Mouse (Mus musculus): ENCODE measurements around the gene Lce6a. TPM values are rescaled to one million over a fixed set of nuclear protein-coding genes. Genes with fewer than 3 reads are reported as not detected.

Lce6a gene
- total and polyA plus RNA-seq, 3 experiments, result not detected

GRCm38 (mm10) chr3:92598429-92598828 is 23.0 kb downstream of the Lce6a start:
- no peak overlapping the region for H3K9ac ChIP-seq (ENCODE audit: low read depth, low read length)
- no peaks in the 10 kb centered on the region for H3K36me3 ChIP-seq (ENCODE audit: control insufficient read depth, insufficient read depth, low read length)
- intact Hi-C loops (cut with DNase I), result no loop called here
- H3K27me3 ChIP-seq (ENCODE audit: control insufficient read depth, insufficient read depth, low read length), result no peaks in the 10 kb centered on the region
- no peak for DNase-seq
- WGBS, result 80% methylated on average over 2 of the region's 2 CpGs
- TF ChIP-seq EP300 (IDR thresholded peaks at IDR 0.05; ENCODE audit: insufficient read depth, low read depth, low read length), result no peak
- TF ChIP-seq CTCF (IDR thresholded peaks at IDR 0.05), result no peak
- TF ChIP-seq POLR2A (IDR thresholded peaks at IDR 0.05; ENCODE audit: insufficient read depth, low read depth, low read length), result no peak
- H3K27ac ChIP-seq, result no peak overlapping the region
- H3K4me1 ChIP-seq (ENCODE audit: control insufficient read depth, insufficient read depth, low read length), result no peaks in the 10 kb centered on the region
- no peaks in the 10 kb centered on the region for H3K79me2 ChIP-seq (replicated peaks; ENCODE audit: control insufficient read depth, insufficient read depth, low read length)
- H3K4me3 ChIP-seq, result no peak overlapping the region

- Histone ChIP-seq H3K4me3 (no peak within 1 kb of the TSS), H3K27ac (no peak within 1 kb of the TSS), H3K4me1 (ENCODE audit: control insufficient read depth, insufficient read depth, low read length) (no peaks in the 10 kb centered on the region), H3K36me3 (ENCODE audit: control insufficient read depth, insufficient read depth, low read length) (no peaks in the 10 kb centered on the region), H3K27me3 (ENCODE audit: control insufficient read depth, insufficient read depth, low read length) (no peaks in the 10 kb centered on the region), H3K79me2 (replicated peaks; ENCODE audit: control insufficient read depth, insufficient read depth, low read length) (no peaks in the 10 kb centered on the region), H3K9ac (ENCODE audit: low read depth, low read length) (no peak within 1 kb of the TSS)
- TF ChIP-seq EP300 (IDR thresholded peaks at IDR 0.05; ENCODE audit: insufficient read depth, low read depth, low read length) (no peak), POLR2A (IDR thresholded peaks at IDR 0.05; ENCODE audit: insufficient read depth, low read depth, low read length) (no peak), CTCF (IDR thresholded peaks at IDR 0.05) (no peak)
- intact Hi-C loops (cut with DNase I), result no loop called here
- WGBS, result 45% methylated on average over 1 of the region's 1 CpGs
- no peak for DNase-seq
Observed at GRCm38 (mm10) chr3:92588858-92589257, 32.6 kb downstream of the Lce6a start, which contains the start of gene Smcp. Gene Smcp, minus strand, starts transcription at chr3:92588997.

- H3K36me3 ChIP-seq (ENCODE audit: control insufficient read depth, insufficient read depth, low read length), result no peaks in the 10 kb centered on the region
- no peaks in the 10 kb centered on the region for H3K4me1 ChIP-seq (ENCODE audit: control insufficient read depth, insufficient read depth, low read length)
- no peaks in the 10 kb centered on the region for H3K79me2 ChIP-seq (replicated peaks; ENCODE audit: control insufficient read depth, insufficient read depth, low read length)
- no peak for TF ChIP-seq CTCF (IDR thresholded peaks at IDR 0.05)
- TF ChIP-seq EP300 (IDR thresholded peaks at IDR 0.05; ENCODE audit: insufficient read depth, low read depth, low read length), result no peak
- TF ChIP-seq POLR2A (IDR thresholded peaks at IDR 0.05; ENCODE audit: insufficient read depth, low read depth, low read length), result no peak
- no peaks in the 10 kb centered on the region for H3K27me3 ChIP-seq (ENCODE audit: control insufficient read depth, insufficient read depth, low read length)
- H3K9ac ChIP-seq (ENCODE audit: low read depth, low read length), result no peak overlapping the region
- no peak overlapping the region for H3K4me3 ChIP-seq
- no peak for DNase-seq
- no peak overlapping the region for H3K27ac ChIP-seq
- intact Hi-C loops (cut with DNase I), result no loop called here
- 61% methylated on average over 3 of the region's 3 CpGs for WGBS
Observed at GRCm38 (mm10) chr3:92587190-92587589, 34.3 kb downstream of the Lce6a start.

- Histone ChIP-seq H3K9ac (ENCODE audit: low read depth, low read length) (no peak overlapping the region), H3K4me3 (no peak overlapping the region), H3K36me3 (ENCODE audit: control insufficient read depth, insufficient read depth, low read length) (no peaks in the 10 kb centered on the region), H3K27me3 (ENCODE audit: control insufficient read depth, insufficient read depth, low read length) (no peaks in the 10 kb centered on the region), H3K27ac (no peak overlapping the region), H3K4me1 (ENCODE audit: control insufficient read depth, insufficient read depth, low read length) (no peaks in the 10 kb centered on the region), H3K79me2 (replicated peaks; ENCODE audit: control insufficient read depth, insufficient read depth, low read length) (no peaks in the 10 kb centered on the region)
- intact Hi-C loops (cut with DNase I), result no loop called here
- no peak for TF ChIP-seq EP300 (IDR thresholded peaks at IDR 0.05; ENCODE audit: insufficient read depth, low read depth, low read length)
- no peak for TF ChIP-seq POLR2A (IDR thresholded peaks at IDR 0.05; ENCODE audit: insufficient read depth, low read depth, low read length)
- TF ChIP-seq CTCF (IDR thresholded peaks at IDR 0.05), result no peak
- no peak for DNase-seq
- 40% methylated on average over 1 of the region's 1 CpGs for WGBS
Observed at GRCm38 (mm10) chr3:92585055-92585454, 36.4 kb downstream of the Lce6a start.

- H3K79me2 ChIP-seq (replicated peaks; ENCODE audit: control insufficient read depth, insufficient read depth, low read length), result no peaks in the 10 kb centered on the region
- intact Hi-C loops (cut with DNase I), result no loop called here
- no peak for DNase-seq
- no peak overlapping the region for H3K9ac ChIP-seq (ENCODE audit: low read depth, low read length)
- TF ChIP-seq POLR2A (IDR thresholded peaks at IDR 0.05; ENCODE audit: insufficient read depth, low read depth, low read length), result no peak
- TF ChIP-seq EP300 (IDR thresholded peaks at IDR 0.05; ENCODE audit: insufficient read depth, low read depth, low read length), result no peak
- no peak for TF ChIP-seq CTCF (IDR thresholded peaks at IDR 0.05)
- H3K4me3 ChIP-seq, result no peak overlapping the region
- H3K4me1 ChIP-seq (ENCODE audit: control insufficient read depth, insufficient read depth, low read length), result no peaks in the 10 kb centered on the region
- H3K27ac ChIP-seq, result no peak overlapping the region
- H3K27me3 ChIP-seq (ENCODE audit: control insufficient read depth, insufficient read depth, low read length), result no peaks in the 10 kb centered on the region
- no peaks in the 10 kb centered on the region for H3K36me3 ChIP-seq (ENCODE audit: control insufficient read depth, insufficient read depth, low read length)
- 74% methylated on average over 3 of the region's 3 CpGs for WGBS
Observed at GRCm38 (mm10) chr3:92583164-92583826, 38.2 kb downstream of the Lce6a start.

GRCm38 (mm10) chr3:92579508-92579907 is 42.0 kb downstream of the Lce6a start:
- Histone ChIP-seq H3K4me1 (ENCODE audit: control insufficient read depth, insufficient read depth, low read length) (no peaks in the 10 kb centered on the region), H3K27me3 (ENCODE audit: control insufficient read depth, insufficient read depth, low read length) (no peaks in the 10 kb centered on the region), H3K36me3 (ENCODE audit: control insufficient read depth, insufficient read depth, low read length) (no peaks in the 10 kb centered on the region), H3K79me2 (replicated peaks; ENCODE audit: control insufficient read depth, insufficient read depth, low read length) (no peaks in the 10 kb centered on the region), H3K4me3 (no peak overlapping the region), H3K27ac (no peak overlapping the region), H3K9ac (ENCODE audit: low read depth, low read length) (no peak overlapping the region)
- no peak for TF ChIP-seq CTCF (IDR thresholded peaks at IDR 0.05)
- no peak for TF ChIP-seq EP300 (IDR thresholded peaks at IDR 0.05; ENCODE audit: insufficient read depth, low read depth, low read length)
- no peak for TF ChIP-seq POLR2A (IDR thresholded peaks at IDR 0.05; ENCODE audit: insufficient read depth, low read depth, low read length)
- DNase-seq, result no peak
- intact Hi-C loops (cut with DNase I), result no loop called here
- 76% methylated on average over 1 of the region's 1 CpGs for WGBS

Measured in heart, adult 2 months (tissue).